Mouse (Mus musculus) mesoderm, embryonic 11.5 days (tissue): ENCODE measurements at regions not wholly inside any gene's neighbourhood (a gene's known extent, or its start where the extent isn't known, plus 50 kb on each side); places are given as distances from the start of the nearest gene placed in this dataset.

ENCODE experiments used
- DNase-seq: peaks from one replicate; pipeline ENCODE4 v3.0.0-alpha.2; 2012; ENCODE audit warnings: low read depth, low spot score

DNA sequence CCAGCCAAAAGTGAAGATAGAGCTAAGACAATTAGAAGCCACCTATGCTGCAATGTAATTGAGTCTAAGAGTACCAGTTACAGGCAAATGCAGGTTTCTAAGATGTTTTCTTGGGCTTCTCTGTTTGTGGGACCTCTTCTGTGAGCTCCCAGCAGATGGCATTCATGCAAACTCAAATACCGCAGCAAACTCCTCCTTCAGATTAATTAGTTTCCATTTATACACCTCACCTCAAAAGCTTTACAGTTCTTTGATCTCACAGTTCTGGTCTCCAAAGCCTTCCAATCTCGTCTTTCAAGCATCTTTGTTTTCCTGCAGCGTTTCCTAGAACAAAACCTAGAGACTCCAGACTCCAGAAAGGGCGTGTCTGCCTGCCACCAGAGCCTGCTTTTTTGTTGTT, 340.6 kb upstream of the Myt1l start:
- no peak for DNase-seq

DNA sequence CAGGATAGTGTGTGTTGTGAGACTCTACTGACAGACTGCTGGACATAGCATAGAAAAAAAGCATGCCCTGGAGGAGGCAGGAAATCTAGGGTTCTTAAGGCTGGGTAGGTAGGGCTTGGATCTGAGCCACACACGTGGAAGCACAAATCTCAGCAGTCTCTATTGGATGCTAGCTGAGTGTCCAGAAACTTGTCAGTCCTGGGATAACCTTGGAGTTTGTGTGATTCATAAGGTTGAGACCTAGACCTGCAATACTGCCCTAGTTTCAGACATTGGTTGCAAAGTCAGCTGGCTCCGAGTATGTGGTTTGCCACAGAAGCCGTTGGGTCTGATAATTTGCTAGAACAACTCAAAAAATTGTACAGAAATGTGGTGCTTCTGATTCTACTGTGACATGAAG, 335.8 kb upstream of the Myt1l start:
- no peak for DNase-seq

DNA sequence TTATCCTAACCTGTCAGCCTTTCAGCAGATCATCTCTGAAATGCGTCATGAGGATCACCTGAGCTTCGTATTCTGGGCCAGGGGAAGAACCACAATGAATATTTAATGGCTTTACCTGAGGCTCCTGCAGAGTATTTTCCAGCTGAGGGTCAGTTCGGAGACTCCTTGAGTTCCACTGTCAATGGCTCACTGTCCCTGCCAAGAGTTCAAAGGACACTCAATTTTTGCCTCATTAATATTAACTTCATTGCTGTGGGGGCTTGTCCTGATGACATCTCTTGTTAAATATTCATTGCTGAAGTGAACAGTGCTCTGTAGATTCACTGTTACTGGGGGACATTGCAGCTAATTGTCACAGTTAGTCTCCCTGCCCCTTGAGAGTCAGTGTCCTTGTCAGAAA, 316.2 kb upstream of the Myt1l start:
- no peak for DNase-seq

DNA sequence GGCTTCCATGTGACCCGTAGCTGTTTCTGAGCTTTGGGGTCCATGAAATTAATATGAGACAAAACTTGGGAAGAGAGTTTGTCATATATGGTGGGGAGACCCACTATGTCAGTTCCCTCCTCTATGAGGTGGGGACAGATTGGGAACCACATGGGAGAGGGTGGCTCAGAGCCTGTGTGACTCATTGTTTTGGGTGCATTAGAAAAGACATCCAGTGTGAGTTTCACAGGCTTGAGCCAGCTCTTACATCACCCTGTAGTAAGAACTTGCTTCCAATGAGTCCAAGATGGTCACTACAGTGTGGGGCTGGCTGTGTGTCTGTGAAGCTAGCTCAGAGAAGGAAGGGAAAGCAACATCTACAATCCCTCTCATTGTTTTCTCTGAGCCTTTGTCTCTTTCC, 314.6 kb upstream of the Myt1l start:
- no peak for DNase-seq

DNA sequence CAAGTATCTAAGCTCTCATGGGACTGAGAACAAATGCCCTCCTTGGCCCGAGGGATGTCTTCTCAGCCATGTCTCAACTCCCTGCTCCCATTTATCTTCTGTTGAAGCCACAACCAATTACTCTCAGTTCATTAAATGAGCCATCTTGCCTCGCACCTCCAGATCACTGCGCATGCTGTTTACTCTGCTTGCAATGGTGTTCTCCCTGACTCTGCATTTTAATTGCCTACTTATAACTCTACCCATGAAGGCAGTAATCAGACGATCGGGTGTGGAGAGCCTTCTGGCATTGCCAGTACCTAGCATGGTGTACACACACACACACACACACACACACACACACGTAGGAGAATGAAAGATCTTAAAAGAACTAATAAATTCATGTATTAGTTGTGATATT, 306.1 kb upstream of the Myt1l start:
- DNase-seq, result no peak

DNA sequence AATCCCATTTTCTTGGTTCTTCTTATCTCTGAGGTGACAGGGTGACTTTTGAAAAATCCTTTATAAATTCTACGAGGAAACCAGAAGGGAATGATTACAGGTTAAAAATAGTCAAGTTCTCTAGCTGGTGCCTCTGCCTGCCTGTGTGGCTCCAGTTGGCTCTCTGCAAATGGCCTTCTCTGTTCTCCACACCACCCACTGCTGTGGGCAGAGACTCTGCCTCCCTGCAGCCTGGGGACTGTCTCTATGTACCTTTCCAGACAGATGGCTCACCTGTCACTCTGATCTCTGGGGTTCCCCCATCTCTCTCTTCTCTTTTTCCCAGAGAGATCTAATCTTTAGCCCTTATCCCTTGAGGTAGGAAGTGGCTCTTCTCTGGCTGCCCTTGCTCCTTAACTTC, 302.2 kb upstream of the Myt1l start:
- DNase-seq, result no peak

DNA sequence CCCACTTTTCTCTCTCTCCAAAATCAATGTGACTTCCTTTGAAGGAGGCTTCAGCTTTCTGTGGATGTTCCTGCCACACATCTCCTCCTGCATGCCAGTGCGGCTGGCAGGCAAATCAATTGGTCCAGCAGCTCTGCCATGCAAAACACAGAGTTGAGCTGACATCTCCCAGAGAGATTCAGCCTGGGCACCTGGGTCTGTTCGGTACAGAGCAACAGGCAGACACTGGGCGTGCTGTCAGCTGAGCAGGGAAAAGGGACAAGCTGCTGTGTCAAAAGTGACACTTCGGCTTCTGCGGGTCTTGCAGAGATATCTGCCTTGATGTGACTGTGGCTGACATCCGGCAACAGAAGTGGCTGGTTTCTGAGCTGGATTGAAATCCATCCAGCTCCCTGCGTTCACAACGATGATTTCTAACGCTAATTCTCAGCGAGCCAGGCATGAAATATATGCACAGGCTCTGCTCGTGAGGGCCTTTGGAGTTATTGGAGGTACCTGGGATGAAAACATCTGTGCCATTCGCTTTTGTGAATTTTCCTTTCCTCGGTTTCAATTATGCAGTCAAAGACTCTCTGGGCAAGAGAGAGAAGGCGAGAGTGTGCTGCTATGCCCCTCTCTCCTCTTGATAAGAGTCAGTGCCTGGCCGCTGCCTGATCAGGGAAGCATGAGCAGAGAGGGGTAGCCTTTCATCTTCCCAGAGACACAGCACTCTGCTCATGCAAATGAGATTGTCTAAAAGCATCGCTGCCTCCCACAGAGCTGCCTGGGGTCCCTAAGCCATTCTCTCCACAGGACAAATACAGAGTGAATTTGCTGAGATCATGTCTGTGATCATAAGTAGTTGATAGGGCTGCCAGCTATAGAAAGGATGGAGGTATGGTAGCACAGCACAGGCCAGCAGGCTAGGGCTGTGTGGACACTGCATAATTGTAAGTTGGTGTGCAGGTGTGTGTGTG, 295.4 kb upstream of the Myt1l start:
- no peak for DNase-seq

DNA sequence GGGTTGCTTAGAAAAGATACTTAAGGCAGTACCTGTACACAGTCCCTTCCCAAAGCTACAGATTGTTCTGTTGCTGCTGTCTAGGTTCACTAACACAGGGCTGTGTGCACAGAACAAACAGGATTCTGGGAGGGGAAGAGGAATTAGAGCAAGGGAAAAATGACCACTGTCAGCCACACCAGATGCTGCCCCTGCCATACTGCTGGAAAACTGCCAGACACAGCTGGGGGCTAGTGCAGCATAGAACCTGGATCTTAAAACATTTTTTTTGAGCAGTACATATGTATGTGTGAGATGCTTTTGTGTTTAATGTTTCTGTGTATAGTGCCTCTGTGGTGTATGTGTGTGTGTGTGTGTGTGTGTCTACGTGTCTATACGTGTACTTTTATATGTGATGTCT, 291.7 kb upstream of the Myt1l start:
- no peak for DNase-seq

DNA sequence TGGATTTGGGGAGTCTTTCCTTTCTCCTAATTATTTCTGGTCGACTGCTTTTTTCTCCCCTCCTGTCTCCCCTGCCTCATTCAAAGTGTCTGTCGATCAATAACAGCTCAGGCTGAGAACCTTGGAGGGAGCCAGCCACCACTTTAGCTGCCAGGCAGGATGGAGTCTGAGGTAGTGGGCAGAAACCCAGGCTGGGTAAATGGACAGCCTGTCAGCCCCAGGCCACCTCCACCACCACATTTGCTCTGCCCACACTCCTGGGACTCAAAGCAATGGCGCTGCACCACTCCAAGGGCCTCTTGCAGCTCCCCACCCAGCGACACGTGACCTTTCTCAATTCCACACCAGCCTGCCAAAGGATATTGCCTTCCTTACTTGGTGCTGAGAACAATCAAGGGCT, 290.7 kb upstream of the Myt1l start:
- DNase-seq, result no peak

DNA sequence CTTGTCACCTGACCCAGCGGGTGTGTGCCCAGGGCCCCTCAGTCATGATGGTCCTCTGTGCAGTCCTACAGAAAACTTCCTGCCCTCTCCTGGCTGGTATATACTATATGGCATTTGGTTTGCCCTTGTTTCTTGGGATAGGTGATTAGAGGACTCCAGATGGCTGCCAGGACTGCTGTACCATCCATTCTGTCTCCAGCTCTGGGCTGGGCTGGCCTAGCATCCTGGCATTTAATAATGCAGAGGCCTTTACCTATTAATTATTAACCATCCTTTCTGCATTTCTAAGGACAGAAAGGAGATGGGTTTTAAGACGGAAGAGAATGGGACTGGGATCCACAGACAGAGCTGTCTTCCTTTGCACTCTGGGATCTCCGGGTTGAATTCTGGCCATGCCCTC, 288.7 kb upstream of the Myt1l start:
- DNase-seq, result no peak

DNA sequence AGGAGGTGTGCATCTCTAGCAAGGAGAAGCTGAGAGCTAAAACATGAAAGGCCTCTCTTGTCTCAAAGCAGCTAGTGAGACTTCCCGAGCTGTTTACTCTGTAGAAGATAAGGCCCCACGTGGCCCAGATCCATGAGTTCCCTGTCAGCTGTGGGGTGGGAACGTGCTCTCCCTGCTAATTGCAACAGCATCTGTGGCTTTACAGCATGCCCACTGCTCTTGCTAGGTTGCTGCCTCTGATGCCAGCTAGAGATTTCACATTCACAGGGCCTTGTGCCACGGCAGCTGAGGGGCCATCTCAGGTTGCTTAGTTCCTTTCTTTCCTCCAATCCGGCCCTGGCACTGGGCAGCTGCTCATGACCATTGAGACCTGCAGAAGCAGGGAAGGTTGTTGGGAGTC, 288.2 kb upstream of the Myt1l start:
- no peak for DNase-seq

DNA sequence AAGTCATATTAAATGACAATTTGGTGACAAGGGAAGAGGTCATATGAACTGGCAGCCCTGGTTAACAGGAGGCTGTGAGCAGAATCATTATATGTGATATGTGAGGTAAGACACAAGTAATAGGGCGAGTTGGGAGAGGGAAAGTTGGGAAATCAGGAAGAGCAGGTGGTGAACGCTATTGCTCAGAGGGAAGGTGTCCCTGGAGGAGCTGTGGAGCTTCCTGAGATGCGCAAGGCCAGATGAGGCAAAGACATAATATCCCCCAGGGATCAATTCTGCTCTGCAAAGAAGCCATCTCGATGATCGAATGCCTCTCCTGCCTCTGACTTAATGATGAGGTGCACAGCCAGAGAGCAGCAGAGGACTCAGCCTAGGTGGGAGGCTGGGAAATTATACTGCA, 285.1 kb upstream of the Myt1l start:
- DNase-seq, result peak; percentile 30

DNA sequence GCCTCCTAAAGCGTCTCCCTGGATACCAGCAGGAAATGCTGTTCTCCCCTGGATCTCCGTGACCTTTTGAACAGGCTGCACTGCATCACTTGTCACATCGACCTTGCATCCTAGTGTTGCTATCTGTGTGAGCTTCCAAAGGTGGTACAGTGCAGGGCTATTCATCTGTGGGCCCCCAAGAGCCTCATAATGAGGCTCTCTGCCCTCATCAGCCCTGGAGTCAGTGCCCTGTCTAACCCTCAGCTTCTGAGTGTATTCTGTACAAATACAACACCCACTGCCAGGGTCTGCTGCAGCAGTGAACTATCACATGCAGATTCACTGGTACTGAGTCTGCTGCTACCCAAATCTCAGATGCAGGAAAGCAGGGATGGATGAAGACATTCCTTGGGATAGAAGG, 282.1 kb upstream of the Myt1l start:
- DNase-seq, result no peak

DNA sequence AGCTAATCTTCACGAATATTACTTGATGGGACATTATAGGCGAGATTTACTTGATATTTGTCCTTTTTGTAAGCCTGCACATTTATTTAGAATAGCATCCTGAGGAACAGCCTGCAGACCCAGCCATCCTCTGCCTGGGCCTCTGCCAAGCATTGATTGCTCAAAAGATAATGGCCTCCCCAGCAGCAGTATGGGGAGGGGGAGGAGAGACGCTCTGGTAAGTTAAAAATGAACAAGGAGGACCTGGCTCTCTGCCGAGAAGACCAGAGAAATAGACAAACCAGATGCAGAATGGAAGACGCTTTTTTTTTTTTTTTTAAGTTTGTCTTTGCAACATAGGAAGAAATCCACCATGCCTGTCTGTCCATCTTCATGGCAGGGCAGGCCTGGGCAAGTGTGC, 280.8 kb upstream of the Myt1l start:
- no peak for DNase-seq

DNA sequence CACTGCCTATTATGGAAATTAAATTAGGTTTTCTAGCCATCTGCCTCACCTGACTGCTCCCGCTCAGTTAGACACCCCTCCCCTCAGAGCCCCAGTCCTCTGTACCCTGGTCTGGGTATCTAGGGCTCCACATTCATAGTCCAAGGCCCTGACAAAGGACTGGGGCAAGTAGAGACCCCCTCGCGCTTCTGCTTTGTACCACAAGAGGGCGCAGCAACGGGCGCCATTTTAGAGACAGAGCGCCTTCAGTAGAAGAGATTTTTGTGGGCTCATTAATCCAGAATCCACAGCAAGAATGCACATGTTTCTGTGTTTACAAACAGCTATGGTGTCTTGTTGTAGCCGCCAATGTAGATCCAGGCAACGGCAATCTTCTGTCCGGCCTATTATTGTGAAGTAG, 279.7 kb upstream of the Myt1l start:
- DNase-seq, result no peak

DNA sequence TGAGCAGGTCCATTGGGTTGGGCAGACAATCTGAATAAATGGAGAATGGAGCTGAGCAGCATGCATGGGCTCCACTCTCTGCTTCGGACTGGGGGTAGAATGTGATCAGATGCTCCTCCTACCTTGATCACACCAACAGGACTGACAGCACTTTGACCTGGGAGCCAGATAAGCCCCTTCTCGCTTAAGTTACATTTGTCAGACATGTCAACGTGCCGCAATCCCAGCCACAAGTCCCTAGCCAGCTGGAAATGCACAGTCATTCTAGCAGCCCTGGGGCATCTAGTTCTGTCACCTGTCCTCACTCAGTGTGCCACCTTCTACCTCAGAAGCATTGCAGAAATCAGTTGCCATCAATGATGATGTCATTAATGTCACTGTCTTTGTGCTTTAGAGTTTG, 272.1 kb upstream of the Myt1l start:
- no peak for DNase-seq

DNA sequence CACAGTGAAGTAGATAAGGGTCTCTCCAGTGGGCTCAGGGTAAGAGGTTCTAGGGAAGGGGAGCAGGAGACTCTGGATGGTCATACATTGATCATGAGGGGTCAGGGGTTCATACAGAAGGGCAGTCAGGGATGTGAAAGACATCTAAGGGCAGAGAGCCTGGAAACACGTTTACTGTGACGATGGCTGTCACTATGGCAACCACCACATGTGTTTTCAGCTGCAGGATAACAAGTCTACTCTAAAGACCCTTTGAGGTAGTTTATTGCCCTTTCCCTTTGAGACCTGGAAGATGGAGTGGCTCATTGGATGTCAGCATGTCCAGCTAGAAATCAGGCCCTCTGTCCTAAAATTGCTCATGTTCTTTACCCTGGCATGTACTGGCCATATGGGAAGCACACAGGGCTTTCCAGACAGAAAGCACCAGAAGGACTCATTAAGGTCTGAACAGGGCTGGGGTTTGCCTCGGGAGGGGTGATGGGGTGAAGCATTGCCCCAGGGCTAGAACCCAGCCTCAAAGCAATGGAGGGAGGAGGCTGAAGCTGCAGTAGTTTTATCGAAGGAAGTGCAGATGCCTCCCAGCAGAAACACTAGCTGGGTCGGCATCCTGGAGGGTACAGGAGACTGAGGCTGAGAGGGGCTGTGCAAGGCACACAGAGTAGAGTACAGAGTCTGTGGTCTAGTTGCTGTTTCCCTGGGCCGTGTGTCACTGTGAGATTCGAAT, 271.0 kb upstream of the Myt1l start:
- DNase-seq, result peak; percentile 70

DNA sequence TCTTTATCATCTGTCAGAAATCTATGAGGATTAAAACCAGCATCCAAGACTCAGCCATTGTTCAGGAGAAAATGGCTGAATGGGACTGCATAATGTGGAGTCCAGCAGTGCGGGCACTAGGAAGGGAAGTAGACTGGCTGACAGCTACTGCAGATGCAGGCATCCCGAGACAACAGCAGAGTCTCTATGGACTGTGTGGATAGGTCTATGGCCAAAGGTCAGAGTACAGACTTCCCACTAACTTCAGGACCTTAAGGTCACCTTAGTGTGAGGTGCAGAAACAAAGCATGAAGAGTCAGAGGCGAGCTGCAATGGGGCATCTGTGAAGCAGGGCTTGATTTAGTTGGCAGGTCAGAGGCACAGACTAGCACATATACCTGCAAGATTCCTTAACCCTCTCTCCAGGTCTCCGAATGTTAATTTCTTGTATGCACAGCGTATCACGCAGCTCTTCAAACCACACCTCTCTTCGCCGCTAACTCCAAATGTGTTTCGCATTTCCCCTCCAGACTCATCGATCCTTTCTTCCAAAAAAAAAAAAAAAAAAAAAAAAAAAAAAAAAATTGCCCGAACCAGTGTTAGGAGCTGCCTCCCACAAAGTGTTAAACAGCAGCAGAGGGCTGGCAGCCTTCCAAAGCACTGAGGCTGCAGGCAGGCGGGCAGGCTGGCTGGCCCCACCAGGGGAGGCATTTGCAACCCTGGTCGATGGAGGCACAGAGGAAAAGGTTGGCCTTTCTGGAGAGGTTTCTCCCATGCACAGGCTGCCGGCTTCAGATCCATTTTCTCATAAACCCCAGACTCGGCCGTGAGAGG, 270.2 kb upstream of the Myt1l start:
- peak; percentile 60 for DNase-seq

DNA sequence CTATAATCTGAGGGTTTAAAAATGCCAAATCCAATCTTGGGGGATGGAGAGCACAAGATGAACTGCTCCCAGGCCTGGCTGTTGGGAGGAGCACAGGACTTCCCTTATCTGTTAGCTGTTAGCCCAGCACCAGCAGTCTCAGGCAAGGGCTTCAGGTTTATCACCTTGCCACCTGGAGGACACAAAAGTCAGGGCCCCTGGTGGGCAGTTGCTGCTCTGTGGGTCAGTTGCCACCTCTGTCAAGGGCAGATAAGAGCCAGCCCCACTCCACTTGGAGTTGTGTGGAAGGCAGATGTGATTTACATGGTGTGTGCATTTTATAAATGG, 269.7 kb upstream of the Myt1l start:
- no peak for DNase-seq

DNA sequence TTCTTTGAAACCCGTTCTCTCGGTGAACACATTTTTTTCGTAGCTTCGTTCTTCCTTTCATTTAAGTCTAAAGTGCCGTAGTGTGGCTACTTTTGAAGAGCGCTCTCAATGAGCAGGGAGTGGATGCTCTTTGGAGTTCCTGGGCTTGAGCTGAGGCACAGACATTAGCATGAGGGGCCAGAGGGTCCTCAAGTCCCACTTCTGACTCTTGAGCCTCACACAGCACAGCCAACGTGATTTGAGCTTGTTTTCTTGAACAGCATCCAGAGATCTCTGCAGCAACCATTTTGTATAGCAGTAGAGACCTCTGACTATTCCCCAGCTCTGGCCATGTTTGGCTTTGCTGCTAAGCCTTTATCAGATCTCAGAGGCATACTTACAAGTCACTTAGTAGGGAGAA, 269.2 kb upstream of the Myt1l start:
- no peak for DNase-seq

DNA sequence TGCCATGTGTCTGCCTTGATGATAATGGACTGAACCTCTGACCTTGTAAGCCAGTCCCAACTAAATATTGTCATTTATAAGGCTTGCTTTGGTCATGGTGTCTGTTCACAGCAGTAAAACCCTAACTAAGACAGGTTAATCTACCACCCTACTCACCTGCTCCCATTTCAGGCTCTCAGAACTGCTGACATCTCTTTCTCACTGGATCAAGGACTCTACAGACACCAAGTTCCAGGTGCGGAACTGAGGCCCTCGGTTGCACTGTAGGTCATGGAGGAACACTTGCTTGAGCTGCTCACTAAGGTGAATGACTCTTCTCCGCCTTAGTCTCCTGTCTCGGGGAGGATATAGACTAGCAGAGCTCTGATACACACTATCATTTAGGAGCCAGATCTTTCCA, 254.0 kb upstream of the Myt1l start:
- DNase-seq, result no peak

DNA sequence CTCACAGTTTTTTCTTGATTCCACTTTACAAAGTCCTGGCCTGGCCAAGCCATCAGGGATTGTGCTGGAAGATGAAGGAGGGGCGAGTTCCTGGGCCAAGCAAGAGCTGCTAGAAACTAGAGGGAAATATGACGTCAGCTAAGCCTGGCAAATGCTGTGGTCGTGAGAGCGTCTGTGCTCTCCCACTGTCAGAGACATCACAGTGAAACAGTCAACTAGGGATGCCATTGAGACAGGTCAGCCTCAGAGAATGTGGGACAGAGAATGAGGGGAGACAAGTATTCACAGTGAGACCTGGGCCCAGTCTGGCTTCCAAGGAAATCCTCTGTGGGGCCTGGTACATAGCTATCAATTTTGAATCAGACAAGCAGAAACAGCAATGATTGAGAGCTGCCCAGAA, 252.5 kb upstream of the Myt1l start:
- no peak for DNase-seq
